Mouse (Mus musculus) cerebellum, postnatal 25 days (tissue): ENCODE data around the gene Ttc37.

ENCODE experiments used
- DNase-seq, 2 experiments: peaks; one replicate each; pipeline ENCODE4 v3.0.0; 2021; ENCODE audit warnings: mixed read lengths in 2 of 2

Ttc37 gene

DNA sequence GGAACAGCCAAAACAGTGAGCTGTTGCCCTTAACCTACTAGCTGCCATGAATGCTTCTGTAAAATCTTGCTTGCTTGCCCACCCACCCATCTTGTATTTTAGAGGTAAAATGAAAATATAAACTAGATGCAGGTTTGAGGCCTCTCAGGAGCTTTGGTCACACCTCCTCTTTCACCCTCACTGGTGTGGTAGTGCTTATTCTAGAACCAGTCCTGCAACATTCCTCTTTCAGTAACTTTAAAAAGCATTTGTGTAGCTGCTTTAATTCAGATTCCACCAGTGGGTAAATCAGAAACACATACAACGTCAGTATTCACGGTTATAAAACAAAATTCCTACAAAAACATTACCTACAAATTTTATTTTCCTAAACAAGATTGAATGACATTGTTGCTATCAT lies 62.1 kb downstream of the Ttc37 start:
- no peak for DNase-seq

DNA sequence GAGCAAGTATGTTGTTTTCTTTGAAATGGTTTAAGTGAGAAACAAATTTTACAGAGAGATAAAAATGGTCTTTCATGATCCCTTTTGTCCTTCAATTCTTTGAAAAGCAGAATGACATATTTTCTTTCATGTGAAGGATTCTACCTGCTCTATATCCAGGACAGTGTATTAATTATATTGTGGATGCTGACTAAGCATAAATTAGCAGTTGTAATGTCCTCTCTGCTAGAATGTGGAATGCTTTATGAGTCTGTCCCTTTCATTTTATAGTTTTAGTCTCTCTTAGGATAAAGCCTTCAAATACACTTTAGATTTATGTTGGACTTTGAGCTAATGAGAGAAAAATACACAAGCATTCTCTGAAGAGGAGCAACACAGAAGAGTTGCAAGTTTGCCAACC lies 75.8 kb downstream of the Ttc37 start:
- DNase-seq, result no peak

DNA sequence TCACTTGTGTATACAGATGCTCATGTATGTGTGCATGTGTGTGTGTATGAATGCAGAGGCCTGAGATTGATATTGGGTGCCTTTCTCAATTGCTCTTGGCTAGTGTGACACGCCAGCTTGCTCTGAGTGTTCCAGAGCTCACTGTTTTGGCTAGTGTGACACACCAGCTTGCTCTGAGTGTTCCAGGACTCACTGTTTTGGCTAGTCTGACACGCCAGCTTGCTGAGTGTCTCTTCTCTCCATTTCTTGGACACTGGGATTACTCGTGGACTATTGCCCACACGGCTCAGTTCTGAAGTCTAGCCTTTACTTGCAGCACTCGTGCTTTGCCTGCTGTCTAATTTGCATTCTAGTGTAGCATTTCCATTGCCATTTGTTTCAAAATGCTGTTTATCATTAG lies 80.2 kb downstream of the Ttc37 start:
- DNase-seq, result peak; percentile 49 to 63

DNA sequence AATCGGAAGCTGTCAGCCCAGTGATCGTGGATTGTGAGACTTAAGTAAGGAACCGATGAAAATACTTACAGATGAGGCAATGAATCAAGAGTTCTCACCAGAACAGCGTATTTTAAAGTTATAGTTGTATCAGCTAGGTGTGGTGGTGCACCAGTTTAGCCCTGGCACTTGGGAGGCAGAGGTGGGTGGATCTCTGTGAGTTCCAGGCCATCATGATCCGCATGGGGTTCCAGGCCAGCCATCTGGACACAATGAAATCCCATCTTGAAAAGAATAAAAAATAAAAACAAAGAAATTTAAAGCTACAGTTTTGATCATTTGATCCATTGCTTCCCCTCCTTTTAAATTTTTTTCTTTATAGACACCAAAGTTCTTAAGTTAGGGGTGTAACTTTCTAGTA lies 89.1 kb downstream of the Ttc37 start:
- DNase-seq, result peak; percentile 45 to 55

DNA sequence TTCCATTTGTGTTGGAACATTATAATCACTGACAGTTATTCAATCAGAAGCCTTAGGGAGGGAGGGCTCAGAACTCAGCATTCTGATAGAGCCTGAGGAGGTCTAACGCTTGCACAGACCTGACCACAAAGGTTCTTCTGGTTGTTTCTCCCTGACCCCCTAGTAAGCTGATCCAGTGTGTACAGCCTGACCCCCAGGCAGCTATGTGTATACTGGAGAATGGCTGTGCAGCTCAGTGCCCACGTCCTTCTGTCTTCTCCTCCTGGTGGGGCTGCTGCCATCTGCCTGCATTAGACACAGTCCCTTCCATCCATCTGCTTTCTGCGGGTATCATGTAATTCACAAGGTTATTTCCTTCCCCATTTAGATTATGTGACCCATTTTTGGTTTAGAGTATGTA lies 90.7 kb downstream of the Ttc37 start:
- peak; percentile 76 to 78 for DNase-seq

DNA sequence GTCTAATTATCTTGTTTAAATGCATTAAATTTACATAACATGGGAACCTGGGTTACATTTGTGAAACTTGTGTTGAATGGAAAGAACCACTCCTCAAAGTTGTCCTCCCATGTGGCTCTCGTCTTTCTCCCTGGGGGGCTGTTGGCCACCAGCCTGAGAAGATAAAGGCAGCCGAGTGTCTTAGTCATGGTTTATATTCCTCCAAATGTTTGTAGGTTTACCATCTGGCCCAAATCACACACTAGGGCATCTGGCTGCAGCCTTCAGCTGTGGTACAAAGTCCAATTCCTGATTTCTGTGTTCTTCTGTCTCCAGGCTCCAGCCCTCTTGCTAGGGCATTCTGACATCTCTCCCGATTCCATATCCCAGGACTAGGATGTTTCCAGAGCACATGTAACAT lies 91.7 kb downstream of the Ttc37 start:
- peak; percentile 41 to 51 for DNase-seq

DNA sequence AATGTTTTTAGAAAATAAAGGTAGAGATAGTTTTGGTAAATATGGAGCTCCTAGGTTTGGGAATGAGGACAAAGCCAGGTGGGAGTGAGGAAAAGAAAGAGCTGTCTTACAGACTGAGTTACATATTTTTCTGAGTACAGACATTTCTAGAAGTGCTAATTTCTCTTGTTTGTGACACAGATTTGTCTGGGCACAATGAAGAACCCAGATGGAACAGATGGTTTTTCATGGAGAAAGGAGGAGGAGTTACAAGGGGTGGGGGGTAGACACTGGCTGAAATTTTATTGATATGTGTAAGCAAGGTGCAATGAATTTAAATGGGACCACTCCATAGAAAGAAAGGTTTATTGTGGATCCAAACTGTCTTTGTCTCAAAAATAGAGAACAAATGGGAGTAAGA lies 96.4 kb downstream of the Ttc37 start:
- DNase-seq, result peak in 1 of 2 experiments; percentile 26

DNA sequence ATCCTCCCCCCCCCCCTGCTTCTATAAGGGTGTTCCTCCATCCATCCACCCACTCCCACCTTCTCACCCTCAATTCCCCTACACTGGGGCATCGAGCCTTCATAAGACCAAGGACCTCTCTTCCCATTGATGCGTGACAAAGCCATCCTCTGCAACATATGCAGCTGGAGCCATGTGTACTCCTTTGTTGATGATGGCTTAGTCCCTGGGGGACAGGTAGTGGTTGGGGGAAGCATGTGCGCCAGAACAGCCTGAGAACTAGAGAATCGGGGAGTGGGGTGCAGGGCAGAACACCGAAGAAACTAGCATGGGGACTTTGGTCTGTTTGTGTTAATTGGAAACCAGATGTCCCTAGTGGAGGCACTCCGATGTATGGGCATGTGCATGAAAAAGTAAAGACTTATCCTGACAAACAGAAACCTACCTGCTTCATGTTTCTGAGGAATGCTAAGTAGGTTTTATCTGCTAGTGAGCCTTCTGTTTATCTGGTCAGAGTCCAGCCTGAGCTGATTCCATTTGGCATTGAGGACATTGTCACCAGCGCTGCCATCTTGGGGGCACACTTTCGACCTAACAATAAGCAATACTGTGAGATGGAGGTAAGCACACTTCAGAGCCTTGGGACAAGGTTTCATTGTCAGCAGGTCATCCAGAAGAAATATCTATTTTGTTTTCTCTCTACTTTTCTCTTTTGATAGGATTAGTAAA lies 97.1 kb downstream of the Ttc37 start:
- DNase-seq, result peak in 1 of 2 experiments; percentile 36

DNA sequence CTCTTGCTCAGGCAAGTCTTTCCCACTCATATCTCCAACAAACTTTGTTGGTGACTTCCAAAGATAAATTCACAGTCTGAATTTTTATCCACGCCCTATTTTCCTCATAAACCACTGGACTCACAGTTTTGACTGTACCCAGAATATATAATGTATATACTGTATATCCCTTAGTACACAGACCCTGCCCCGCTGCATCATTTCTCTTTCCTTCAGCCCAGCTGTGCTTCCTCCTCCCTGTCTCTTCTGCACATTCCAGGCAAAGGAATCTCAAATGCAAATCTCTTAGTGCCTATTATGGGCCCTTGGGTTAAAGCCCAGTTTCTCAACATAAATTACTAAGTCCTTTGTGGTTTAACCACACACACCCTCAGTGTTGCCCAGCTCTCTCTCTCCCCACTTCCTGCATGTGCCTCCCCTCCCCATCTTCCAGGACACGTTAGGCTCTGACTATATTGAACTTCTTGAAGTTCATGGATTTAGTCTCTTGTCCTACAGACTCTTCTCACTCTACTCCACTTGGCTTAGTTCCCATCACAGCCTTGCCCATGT lies 98.8 kb downstream of the Ttc37 start:
- no peak for DNase-seq

DNA sequence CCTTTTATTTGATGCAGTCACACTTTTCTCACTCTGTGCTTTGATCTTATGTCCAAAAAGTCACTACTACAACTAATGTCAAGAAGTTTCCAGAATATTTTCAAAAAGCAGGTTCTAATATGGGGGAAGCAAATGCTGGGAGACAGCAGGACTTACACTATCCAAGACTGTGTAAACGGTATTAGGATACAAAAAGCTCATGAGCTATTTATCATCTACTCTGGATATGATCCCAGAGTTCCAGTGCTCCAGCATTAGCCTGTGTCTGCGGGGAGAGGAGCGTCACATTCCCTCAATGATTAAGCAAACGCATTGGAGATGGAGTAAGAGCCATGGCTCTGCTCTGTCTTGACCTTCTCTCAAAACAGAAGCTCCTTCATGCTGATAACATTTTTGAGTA lies 101.4 kb downstream of the Ttc37 start:
- no peak for DNase-seq

DNA sequence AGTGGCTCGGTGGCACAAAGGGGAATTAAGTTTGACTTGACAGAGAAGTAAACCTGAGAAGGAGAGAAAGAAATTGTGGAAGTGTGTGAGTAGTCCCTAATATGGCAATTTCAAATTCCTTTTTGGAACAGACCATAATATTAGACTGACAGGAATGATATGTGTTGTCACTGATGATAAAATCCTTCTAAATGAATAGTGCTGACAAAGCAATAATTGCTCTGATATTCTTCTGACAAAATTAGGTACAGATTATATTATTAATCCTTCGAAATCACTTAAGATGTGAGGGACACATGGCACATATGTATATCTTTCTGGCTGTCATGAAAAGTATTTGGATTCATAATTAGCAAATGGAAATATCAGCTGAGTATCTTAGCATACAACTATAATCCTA lies 116.4 kb downstream of the Ttc37 start:
- DNase-seq, result no peak

DNA sequence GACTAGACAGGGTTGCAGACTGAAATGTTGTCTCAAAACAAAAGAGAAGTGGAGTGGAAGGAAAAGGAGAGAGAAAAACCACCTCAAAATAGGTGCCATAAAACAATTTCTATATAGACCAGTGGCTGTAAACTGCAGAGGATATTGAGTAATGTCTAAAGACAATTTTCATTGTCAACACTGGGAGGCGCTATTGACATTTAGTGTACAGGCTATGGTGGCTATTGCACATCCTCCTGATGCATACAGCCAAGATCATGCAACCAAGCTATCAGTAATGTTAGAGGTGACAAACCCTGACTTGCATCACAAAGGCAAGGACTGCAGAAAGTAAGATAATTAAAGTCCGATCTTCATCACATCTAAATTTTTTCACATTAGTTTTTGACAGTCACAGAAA lies 116.9 kb downstream of the Ttc37 start:
- DNase-seq, result peak in 1 of 2 experiments; percentile 38
